Mouse (Mus musculus) liver (tissue): ENCODE measurements around the gene Celsr1.
"Not testable (repeated sequence)": the region's sequence is repeated elsewhere in the genome, so short reads cannot be mapped to it uniquely, and the experiment has no call there.

ENCODE experiments used
- DNase-seq: peaks from one replicate; pipeline ENCODE4 v3.0.0-alpha.2; 2020; ENCODE audit warnings: mixed read lengths

Celsr1 gene

DNA sequence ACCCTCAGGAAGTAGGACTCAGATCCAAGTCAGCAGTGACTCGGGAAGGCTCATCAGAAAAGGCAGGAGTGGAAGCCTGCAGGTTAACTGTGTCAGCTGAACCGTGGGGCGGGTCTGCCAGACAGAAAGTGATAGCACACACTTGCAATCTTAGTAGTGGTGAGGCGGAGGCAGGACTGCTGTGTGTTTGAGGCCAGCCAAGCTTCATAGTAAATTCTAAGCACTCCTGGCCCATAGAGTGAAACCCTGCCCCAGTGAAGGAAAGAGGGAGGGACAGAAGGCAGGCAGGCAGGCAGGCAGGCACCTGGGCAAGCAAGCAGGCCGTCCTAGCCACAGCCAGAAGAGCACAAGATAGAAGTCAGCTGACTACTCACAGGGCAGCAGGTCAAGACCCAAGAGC lies 148.0 kb downstream of the Celsr1 start:
- no peak for DNase-seq

- no peak for DNase-seq
These were observed 154.1 kb downstream of the Celsr1 start for GRCm38 (mm10) chr15:85879498-85879895.

DNA sequence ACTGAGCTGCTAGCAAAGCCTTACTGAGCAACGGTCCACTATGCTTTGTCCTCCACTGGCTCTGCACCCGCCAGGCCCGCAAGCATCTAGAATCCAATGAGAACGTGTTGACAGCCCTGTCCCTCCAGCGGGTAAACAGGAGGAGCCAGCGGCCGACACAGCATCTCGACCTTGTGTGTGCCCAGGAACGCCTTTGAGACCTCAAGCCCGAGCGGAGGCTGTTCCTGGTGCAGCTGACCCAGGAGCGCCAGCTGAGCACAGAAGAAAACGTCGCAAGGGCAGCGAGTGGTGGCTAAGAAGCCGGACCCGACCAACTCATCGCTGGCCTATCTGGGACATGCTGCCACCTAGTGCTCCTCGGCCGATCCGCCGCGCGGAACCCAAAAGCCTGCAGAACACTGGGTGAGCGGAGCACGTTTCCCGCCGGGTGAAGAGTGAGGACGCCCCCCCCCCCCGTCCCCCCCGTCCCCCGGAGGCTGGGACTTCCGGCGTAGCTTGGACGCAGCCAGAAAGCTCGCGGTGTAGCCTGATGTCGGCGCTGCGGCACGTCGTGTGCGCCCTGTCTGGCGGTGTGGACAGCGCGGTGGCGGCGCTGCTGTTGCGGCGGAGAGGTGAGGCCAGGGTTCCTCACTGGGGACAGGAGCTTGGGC lies 154.6 kb downstream of the Celsr1 start, which contains the start of gene Trmu:
TSS of gene Trmu (plus strand) at position 465 of the 650 bp plus-strand sequence.
- peak; percentile 93 for DNase-seq

DNA sequence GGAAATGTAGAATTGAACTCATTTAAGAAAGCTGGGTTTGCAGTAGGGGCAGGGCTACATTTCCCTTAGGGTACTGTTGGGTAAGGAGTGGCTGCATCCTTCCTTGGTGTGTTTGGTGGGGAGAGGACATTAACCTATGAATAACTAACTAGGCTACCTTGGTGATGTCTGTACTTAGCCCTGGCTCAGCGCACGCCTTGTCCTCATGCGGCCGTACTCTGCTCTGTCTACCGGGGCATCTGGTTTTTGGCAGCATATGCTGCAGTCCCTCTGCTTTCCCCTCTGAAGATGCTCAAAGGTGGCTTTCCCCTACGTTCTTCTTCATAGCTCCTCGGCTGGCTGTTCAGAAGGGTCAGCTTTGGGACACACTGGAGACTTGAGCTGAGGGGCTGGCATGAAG lies 156.2 kb downstream of the Celsr1 start:
- DNase-seq = no peak

DNA sequence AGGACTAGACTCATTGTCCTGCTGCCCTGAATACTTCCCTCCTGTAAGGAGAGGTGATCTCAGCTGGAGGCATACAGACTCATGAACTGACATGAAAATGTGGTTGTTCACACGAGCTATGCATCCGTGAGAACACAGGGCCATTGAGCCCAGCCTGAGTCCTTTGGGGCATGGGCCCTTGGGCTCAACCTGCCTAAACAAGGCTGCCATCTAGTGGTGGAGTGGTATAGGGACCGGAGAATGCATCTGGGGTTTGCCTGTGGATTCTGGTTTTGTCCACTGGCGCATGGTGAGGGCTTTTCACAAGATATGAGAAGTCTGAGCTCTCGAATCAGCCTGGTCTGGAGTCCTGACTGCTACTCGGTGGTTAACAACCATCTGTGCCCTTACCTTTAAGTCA lies 165.9 kb downstream of the Celsr1 start:
- DNase-seq = peak; percentile 67

DNA sequence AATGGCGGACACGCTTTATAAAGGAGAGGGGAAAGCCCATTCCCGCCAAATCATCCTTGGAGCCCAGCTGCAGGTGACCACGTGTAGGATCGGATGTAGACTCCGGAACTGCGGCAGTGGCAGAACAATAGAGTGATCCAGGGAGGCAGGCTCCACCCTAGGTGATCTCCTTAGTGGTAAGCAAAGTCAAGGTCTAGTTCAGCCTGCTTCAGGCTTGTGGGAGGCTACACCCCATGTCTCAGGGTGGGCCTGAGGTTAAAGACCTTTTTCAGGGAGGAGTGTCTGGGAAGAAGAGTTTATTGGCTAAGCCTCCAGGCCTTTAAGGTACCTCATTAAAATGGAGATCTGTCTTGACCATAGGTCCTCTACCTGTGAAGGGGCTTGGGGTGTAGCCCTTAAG lies 167.7 kb downstream of the Celsr1 start:
- not testable (repeated sequence) for DNase-seq

GRCm38 (mm10) chr15:85859490-85860031 lies 174.0 kb downstream of the Celsr1 start, which contains the start of gene Gtse1:
TSS of gene Gtse1 (plus strand) at chr15:85859745.
- DNase-seq = peak; percentile 94

GRCm38 (mm10) chr15:85858980-85859489 lies 174.5 kb downstream of the Celsr1 start:
- no peak for DNase-seq

- DNase-seq = no peak
These were observed 181.8 kb downstream of the Celsr1 start for GRCm38 (mm10) chr15:85851656-85852392.
